Mouse (Mus musculus): ENCODE data around the gene Pcbp3.

The Pcbp3 gene

GRCm38 (mm10) chr10:76931122-76931521, 30.6 kb downstream of the Pcbp3 start:
- DNase-seq (ENCODE audit: low spot score) = peak; percentile 64

DNA sequence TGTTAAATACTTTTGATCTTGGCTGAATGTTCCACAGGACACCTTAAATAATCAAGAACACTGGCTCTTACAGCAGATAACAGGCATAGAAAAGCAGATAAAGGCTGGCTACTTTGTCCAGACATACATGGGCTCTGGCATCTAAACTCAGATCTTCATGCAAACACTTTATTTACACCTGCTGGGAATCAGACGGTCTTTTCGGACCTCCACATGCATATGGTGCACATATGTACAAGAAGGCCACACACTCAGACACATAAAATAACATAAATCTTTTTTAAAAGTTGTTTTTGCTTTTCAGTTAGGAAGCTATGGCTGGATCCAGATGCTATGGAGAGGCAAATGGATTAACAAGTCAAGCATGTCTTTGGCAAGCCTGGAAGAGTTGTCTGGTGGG, 37.2 kb downstream of the Pcbp3 start:
- DNase-seq (ENCODE audit: low spot score) = no peak

GRCm38 (mm10) chr10:76918086-76918485, 43.6 kb downstream of the Pcbp3 start:
- DNase-seq (ENCODE audit: low spot score) = no peak

GRCm38 (mm10) chr10:76906434-76906833, 55.3 kb downstream of the Pcbp3 start:
- peak; percentile 45 for DNase-seq (ENCODE audit: low spot score)

GRCm38 (mm10) chr10:76905935-76906341, 55.7 kb downstream of the Pcbp3 start:
- DNase-seq (ENCODE audit: low spot score) = peak; percentile 62

DNA sequence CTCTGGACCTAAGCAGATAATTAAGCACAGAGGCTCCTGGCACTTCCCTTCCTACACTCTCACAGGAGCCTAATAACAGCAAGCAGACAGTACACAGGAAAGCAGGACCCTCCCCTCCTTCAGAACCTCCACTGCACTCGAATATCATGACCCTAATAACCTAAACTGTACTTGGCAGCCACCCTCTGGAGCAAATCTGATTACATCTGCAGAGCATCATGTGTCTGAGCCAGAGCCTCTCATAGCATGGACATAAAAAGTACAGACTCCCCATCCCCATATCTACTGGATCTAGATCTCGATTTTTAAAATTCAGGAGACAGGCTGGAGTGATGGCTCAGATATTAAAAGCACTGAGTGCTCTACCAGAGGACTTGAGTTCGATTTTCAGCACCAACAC, 58.0 kb downstream of the Pcbp3 start:
- no peak for DNase-seq (ENCODE audit: low spot score)

DNA sequence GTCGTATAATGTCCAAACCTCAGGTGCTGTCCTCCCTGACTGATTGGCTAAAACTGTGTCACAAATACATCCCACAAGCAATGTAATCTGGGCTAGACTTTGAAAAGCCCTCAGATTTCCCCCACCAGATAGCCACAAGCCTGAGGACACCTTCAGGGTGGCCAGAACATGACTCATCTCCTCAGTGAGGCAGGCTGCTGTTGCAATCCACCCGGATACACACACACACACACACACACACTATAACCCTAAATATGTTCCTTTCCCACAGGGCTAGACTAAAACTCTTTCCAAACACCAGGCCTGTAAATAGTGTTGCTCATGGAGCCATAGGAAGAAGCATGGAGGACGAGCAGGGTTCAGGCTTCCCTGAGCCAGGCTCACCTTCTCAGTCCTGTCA, 58.6 kb downstream of the Pcbp3 start:
- no peak for DNase-seq (ENCODE audit: low spot score)

- peak; percentile 82 for DNase-seq (ENCODE audit: low spot score)
Measured at GRCm38 (mm10) chr10:76902588-76902987, 59.1 kb downstream of the Pcbp3 start.

DNA sequence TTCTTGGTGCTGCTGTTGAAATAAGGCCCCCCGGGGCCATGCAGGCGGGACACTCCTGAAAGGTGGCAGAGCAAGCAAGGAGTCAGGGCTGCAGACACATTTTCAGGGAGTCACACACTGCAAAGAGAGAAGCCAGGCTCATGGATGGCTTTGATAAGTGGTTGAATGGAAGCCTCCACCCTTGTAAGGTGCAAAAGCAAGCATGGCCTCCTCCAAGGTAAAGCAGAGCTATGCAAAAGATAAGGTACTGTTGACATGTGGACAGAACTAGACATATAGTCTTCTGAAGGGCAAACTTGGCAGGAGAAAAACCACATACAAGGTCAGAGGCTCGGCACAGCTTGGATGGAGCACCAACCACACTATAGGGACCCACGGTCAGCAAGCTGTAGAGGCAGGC, 63.3 kb downstream of the Pcbp3 start:
- no peak for DNase-seq (ENCODE audit: low spot score)

DNA sequence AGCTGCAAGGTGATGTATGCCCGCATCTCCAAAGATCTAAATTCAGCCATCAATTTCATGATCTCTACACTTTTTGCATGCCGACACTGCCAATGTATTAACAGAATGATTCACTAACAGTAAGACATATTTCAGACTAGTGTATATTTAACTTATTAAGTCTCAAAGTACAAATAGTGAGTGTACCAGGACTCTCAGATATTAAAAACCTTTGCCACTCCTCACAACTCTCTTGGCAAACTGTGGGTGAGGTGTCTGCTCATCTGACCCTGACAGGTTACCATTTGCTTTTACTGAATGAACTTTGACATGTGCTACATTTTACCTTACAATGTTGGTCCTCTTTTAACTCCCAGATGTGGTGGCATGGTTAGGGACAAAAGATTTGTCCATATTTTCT, 70.2 kb downstream of the Pcbp3 start:
- DNase-seq (ENCODE audit: low spot score) = no peak

DNA sequence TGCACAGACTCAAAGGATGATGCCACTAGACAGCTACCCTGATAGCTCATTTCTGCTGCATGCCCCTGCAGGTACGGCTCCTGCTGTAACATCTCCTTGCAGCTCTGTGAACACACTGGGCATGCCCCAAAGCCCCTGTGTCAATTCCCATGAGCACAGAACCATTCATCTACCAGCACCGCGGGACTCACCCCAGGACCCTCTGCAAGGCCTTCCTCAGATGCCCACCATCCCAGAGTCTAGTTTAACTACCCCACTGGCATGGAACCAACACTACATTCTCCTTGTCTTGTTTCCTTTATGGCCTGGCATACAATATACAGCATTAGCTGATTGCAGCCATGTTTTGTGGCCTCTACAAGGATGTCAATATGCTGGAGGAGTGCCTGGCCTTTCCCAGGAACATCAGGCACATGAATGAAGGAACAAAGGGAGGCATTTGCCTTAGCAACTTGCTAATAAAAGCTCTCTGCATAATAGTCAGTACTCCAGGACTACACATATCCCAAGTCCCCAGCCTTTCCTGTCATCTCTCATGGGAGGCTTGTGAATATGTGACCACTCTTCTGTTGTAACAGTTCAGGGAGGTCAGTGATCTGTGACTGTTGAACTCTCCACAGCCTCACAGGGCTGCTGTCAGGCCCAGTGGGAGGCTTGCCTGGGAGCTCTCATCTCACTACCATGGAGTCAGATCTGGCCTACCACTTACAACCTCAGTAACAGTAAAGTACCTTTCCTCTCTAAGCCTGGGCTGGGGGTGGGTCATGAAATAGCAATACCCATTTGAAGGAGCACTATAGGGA, 78.0 kb downstream of the Pcbp3 start:
- no peak for DNase-seq (ENCODE audit: low spot score)

GRCm38 (mm10) chr10:76882644-76883441, 78.8 kb downstream of the Pcbp3 start:
- DNase-seq (ENCODE audit: low spot score) = no peak

DNA sequence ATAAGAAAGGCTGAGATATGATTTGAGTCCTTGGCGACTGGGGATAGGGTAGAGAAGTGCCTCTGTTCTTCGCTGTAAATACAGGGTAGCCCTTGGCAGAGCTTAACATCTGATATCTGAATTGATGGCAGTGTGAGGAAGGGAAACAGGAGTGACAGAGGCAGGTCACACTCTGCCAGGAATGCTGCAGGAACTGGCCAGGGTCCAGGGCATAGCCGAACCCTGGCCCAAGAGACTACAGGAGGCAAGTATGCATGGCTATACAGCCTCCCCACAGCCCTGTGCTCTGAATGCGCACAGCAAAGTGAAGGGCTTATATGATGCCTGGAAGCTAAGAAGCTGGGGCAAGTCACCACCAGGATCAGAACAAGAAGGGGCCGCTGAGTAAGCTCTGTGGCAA, 79.8 kb downstream of the Pcbp3 start:
- DNase-seq (ENCODE audit: low spot score) = no peak

DNA sequence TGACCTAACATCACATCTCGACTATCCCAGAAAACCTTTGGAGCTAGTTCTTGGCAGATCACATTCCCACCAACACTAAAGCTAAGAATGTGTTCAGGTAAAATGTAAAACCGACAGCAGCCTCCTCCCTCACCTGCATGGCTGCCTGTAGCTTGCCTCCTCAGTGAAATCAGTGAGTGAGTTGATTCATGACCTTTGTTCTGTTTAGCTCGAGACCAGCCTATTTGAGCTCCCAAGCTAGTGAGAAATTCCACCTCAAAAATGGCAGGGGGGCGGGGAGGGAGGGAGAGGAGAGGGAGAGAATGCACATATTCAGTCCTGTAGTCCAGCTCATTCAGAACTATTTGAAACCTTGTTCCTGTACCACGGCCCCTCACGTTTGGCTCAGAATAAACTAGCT, 86.4 kb downstream of the Pcbp3 start:
- DNase-seq (ENCODE audit: low spot score) = no peak

- DNase-seq (ENCODE audit: low spot score) = no peak
Measured at GRCm38 (mm10) chr10:76874879-76875278, 86.8 kb downstream of the Pcbp3 start.

- no peak for DNase-seq (ENCODE audit: low spot score)
Measured at GRCm38 (mm10) chr10:76874398-76874797, 87.3 kb downstream of the Pcbp3 start.

- peak; percentile 8 for DNase-seq (ENCODE audit: low spot score)
Measured at GRCm38 (mm10) chr10:76873948-76874347, 87.7 kb downstream of the Pcbp3 start.

DNA sequence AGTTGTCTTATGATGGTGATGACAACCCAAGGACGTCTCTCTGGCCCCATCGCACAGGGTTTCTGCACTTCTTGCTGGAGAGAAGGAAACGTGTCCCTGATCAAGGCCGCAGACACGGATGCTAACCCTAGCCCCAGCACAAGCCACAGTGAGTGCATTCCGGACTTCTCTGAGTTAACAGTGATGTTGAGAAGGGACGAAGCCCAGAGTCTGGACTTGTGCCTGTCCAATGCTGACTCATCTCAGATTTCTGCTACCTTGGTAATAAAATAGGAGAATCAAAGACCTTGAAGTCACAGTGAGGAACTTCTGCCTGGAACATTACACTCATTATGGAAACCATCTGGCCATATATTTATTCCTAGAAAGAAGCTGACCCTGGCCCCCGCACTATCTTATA, 89.0 kb downstream of the Pcbp3 start:
- DNase-seq (ENCODE audit: low spot score) = no peak

- no peak for DNase-seq (ENCODE audit: low spot score)
Measured at GRCm38 (mm10) chr10:76865936-76866335, 95.8 kb downstream of the Pcbp3 start.

DNA sequence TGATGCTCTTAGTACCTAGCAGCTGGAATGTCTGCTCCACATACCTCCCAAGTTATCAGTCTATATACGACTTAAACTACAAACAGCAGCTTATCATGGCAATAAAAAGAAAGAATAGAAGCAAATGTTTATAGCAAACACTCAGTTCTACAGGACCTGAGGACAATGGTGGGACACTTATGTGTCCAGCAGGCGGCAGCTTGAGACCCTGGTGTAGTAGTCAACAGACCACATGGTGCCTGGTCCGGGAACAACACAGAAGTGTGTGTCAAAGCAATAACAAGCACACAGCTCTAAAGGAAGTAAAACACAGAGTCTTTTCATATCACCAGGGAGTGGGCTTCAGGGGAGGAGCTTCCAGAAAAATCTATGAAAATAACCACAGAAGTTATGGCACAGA, 100.7 kb downstream of the Pcbp3 start:
- no peak for DNase-seq (ENCODE audit: low spot score)

- no peak for DNase-seq (ENCODE audit: low spot score)
Measured at GRCm38 (mm10) chr10:76859355-76860127, 102.1 kb downstream of the Pcbp3 start.

DNA sequence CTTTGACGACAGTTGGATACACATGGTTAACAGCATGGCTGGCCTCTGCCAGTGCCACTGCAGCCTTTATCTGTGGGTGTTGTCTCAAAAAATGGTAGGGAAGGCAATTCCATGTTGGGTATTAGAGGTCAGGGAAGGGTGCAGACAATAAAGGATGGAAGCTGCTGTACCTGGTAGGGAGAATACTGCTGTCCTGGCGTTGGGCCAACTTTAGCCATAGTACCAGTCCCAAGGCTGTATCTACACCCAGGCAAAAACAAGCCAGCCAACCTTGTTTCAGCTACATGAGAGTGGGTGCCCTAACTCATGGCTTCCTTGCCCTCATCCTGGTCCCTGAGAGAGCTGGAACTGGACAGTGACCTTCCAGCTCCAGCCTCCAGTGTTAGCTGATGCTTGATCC, 103.8 kb downstream of the Pcbp3 start:
- DNase-seq (ENCODE audit: low spot score) = no peak

- no peak for DNase-seq (ENCODE audit: low spot score)
Measured at GRCm38 (mm10) chr10:76846480-76846879, 115.2 kb downstream of the Pcbp3 start.
